Comparison of ENCODE assay signal across 8 mouse cellular contexts in the genomic region with DNA sequence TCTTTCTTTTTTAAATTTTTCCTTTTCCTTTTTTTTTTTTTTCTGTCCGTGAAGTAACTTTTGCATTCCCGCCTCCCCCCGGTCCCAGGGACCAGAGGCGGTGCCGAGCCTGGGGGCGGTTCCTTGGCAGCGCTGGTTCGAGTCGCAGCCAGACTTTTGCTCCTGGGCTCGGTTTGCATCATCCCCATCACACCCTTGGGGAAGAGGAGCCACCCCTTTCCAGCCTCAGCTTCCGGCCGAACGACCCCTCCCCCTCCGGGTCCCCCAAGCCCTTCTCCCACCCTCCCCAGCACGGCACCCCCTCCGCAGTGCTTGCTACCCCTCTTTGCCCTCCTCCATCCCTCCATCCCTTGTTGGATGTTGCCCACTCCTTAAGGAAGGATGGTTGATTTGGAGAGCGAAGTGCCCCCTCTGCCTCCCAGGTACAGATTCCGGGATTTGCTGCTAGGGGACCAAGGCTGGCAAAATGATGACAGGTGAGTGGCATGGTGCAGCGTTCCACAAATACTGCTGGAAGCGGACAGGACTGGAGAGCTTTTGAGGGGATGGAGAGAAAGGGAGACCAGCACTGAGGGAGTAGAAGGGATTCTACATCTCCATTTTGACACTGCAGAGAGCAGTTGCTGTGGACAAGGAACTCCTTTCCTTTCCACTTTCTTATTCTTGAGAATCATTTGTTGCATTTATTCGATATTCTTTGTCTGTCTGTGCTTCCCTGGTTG. TPM values are rescaled to one million over a fixed set of nuclear protein-coding genes. Genes with fewer than 3 reads are reported as not detected.
A peak's percentile ranks its signal among the peaks of the same experiment; 100 is the strongest.
DNase-seq lines count a peak whose midpoint lies in the region; ATAC-seq and TF ChIP-seq lines count a peak whose summit lies in the region.

A gene (plus strand): TSS at position 283 of the 722 bp plus-strand sequence.

- H3K27ac ChIP-seq in hindbrain, embryonic 15.5 days (replicated peaks) = 0 out of 2 replicates have a peak within 1 kb of the TSS, but pooled peaks have one; percentile 12
- no peak within 1 kb of the TSS for H3K27ac ChIP-seq in midbrain, embryonic 11.5 days (ENCODE audit: low read depth, low read length)
- H3K27ac ChIP-seq in testis, adult 2 months (ENCODE audit: control insufficient read depth, insufficient read depth, low read depth, low read length) = no peak within 1 kb of the TSS

- peak within 1 kb of the TSS; percentile 64 for H3K9ac ChIP-seq in hindbrain, embryonic 15.5 days
- H3K9ac ChIP-seq in midbrain, embryonic 11.5 days (ENCODE audit: low read length) = peak within 1 kb of the TSS; percentile 61

- H3K4me2 ChIP-seq in hindbrain, embryonic 15.5 days = peak within 1 kb of the TSS; percentile 82
- H3K4me2 ChIP-seq in midbrain, embryonic 11.5 days = peak within 1 kb of the TSS; percentile 81

- H3K36me3 ChIP-seq in hindbrain, embryonic 15.5 days = no peaks in the 10 kb centered on the region
- no peaks in the 10 kb centered on the region for H3K36me3 ChIP-seq in midbrain, embryonic 11.5 days (ENCODE audit: control insufficient read depth, insufficient read depth, low read length)
- no peaks in the 10 kb centered on the region for H3K36me3 ChIP-seq in testis, adult 2 months (ENCODE audit: control insufficient read depth, insufficient read depth, low read length)

- peak; percentile 82 for ATAC-seq in hindbrain, embryonic 15.5 days (ENCODE audit: low FRiP score, low read depth)
- ATAC-seq in midbrain, embryonic 11.5 days (ENCODE audit: low FRiP score) = peak; percentile 66

- no peaks in the 10 kb centered on the region for H3K27me3 ChIP-seq in hindbrain, embryonic 15.5 days
- no peaks in the 10 kb centered on the region for H3K27me3 ChIP-seq in midbrain, embryonic 11.5 days (ENCODE audit: control insufficient read depth, insufficient read depth, low read length)
- H3K27me3 ChIP-seq in testis, adult 2 months (ENCODE audit: control insufficient read depth, insufficient read depth, low read length) = no peaks in the 10 kb centered on the region

- intact Hi-C loops in left cerebral cortex, postnatal 10 days (cut with DNase I) = no loop called here

- TF ChIP-seq CTCF in testis, adult 2 months (IDR thresholded peaks at IDR 0.05; ENCODE audit: control insufficient read depth, insufficient read depth, insufficient replicate concordance, low read depth, low read length) = no peak

- peak; percentile 9 to 39 for DNase-seq in urinary bladder, adult 18-20 months (ENCODE audit: low spot score in 2 of 2)
- DNase-seq in urinary bladder, adult 2 months (ENCODE audit: low spot score) = no peak
- peak; percentile 28 to 32 for DNase-seq in gastrocnemius, adult 8-10 months (ENCODE audit: low spot score in 2 of 2)
- peak; percentile 32 to 72 for DNase-seq in left cerebral cortex, postnatal 10 days (ENCODE audit: extremely low spot score in 1 of 2, low spot score in 2 of 2)
- peak; percentile 92 for DNase-seq in midbrain, embryonic 11.5 days (ENCODE audit: low spot score, missing footprints)
- no peak for DNase-seq in B cell, adult 2 months

- H3K4me1 ChIP-seq in hindbrain, embryonic 15.5 days (replicated peaks) = peaks cover 7% of the 10 kb centered on the region; the same call in 1 of the 2 replicates
- peaks cover 5% of the 10 kb centered on the region; the same call in 1 of the 2 replicates for H3K4me1 ChIP-seq in midbrain, embryonic 11.5 days (ENCODE audit: control insufficient read depth, insufficient read depth, low read length)
- peaks cover 6% of the 10 kb centered on the region; the same call in 1 of the 2 replicates for H3K4me1 ChIP-seq in testis, adult 2 months (ENCODE audit: control insufficient read depth, insufficient read depth, low read length)

- peak within 1 kb of the TSS; percentile 60 for H3K4me3 ChIP-seq in hindbrain, embryonic 15.5 days
- H3K4me3 ChIP-seq in midbrain, embryonic 11.5 days (ENCODE audit: low read depth, low read length) = peak within 1 kb of the TSS; percentile 53
- peak within 1 kb of the TSS; percentile 51 for H3K4me3 ChIP-seq in testis, adult 2 months (ENCODE audit: control insufficient read depth, low read depth, low read length)

- WGBS in hindbrain, embryonic 15.5 days = 2% methylated on average over 21 of the region's 21 CpGs
- WGBS in midbrain, embryonic 11.5 days = 1% methylated on average over 21 of the region's 21 CpGs

- TF ChIP-seq POLR2A in testis, adult 2 months (IDR thresholded peaks at IDR 0.05; ENCODE audit: control insufficient read depth, low read depth, low read length) = no peak

- no peaks in the 10 kb centered on the region for H3K9me3 ChIP-seq in hindbrain, embryonic 15.5 days
- H3K9me3 ChIP-seq in midbrain, embryonic 11.5 days (ENCODE audit: control insufficient read depth, low read length) = no peaks in the 10 kb centered on the region

RNA-seq across cellular contexts. Expression of the gene that starts here (rescaled TPM):
- 1.3 and 1.7 TPM in 2 replicates for polyA plus RNA-seq in urinary bladder, adult 2 months (2012; rRNA removed)
- total RNA-seq in gastrocnemius, adult 8-10 months (2022) = under 1 TPM; 0.29 to 0.54 (median 0.37) TPM
- 2.8 and 3.6 TPM in 2 replicates for polyA plus RNA-seq in hindbrain, embryonic 15.5 days (2015; fragmentation: Nextera tagmentation; extraction: Ambion mirVana)
- 10 to 100 TPM; 47.3 to 52.5 TPM for total RNA-seq in left cerebral cortex, postnatal 10 days (2021)
- polyA plus RNA-seq in midbrain, embryonic 11.5 days (2014; fragmentation: Nextera tagmentation; extraction: Ambion mirVana) = 1.1 and 2.1 TPM in 2 replicates
- 0.05 and 0.06 TPM in 2 replicates for polyA plus RNA-seq in testis, adult 2 months (2012; rRNA removed)

Comparison
In these comparisons a context has a peak if more than half of its experiments do, and no peak if none do; other contexts are left out.
1. RNA of the gene that starts here (total RNA-seq): 47.3 to 52.5 TPM in left cerebral cortex, postnatal 10 days; 0.29 to 0.54 TPM in gastrocnemius, adult 8-10 months; every median in the first group is over 10 times any median in the second.
2. DNase-seq: peak in urinary bladder, adult 18-20 months (2 of 2), left cerebral cortex, postnatal 10 days (2 of 2) and midbrain, embryonic 11.5 days (single experiment); none in urinary bladder, adult 2 months (single experiment) and B cell, adult 2 months (0 of 2).
3. Peak in DNase-seq in gastrocnemius, adult 8-10 months; RNA of the gene not detected or under 1 TPM.
4. Peak in every context shown above with its lines, with median percentiles within 50 percentile points of each other: H3K4me3 ChIP-seq.